Mouse (Mus musculus) gastrocnemius, postnatal 14 days (tissue): ENCODE measurements at regions not wholly inside any gene's neighbourhood (a gene's known extent, or its start where the extent isn't known, plus 50 kb on each side); places are given as distances from the start of the nearest gene placed in this dataset.

Experiments used
- DNase-seq: peaks from one replicate; pipeline ENCODE4 v3.0.0; 2021; ENCODE audit warnings: mixed read lengths
- intact Hi-C: fragments of 180-260 bp; cut with DNase I; formaldehyde crosslinking; loops from one replicate; pipeline ENCODE4 v1.15.1; 2025; ENCODE audit warnings: low total_unique reads

DNA sequence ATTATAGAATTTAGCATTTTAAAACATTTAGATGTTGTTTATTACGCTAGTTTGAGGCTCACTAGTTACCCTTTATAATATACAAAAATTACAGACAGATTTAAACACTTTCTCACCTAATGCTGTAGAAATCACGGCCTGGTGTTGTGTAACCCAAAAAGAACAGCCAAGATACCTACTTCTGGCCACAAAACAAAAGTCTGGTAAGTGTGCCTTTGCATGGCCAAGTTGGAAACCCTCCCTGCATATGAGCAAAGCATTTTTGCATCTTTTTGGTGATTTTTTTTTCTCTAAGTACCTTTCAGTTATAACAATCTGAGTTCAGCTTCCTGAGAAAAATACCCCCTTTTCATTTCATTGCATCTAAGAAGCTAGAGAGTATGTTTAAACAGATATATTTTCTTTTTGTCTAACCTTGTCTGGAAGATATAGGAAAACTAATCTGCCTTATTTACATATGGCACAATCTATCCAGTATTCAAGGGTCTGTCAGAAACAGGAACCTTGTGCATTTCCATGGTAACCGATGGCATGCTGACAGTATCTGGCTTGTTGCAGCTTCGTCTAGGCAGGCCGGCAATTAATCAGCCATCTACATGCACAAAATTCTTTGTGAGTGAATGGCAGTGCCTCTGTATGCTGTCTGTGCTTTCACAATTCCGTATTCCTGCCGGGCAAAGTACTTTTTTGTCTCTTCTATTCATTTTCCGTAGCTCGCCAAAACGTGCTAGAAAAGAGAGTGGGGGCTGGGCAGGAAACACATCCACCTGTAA is 238.9 kb upstream of the Sox2 start:
- intact Hi-C loops, result no loop called here
- no peak for DNase-seq

DNA sequence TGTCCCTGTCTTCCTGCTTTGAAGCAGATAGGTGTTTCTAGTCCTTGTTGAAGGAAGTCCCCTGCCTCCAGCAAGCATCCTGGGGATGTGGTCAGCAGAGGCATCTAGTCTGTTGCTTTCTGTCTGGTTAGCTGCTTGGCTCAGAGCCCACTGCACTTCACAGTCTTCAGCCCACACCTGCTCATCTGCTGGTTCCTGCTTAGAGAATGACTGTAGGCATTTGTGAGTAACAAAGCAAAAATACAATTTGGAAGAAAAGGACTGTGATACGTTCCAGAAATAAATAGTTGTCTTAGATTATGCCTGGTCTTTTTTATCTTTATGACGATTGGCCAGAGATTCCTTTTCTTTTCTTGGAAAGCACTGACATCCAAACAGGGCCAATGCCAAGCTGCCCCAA is 246.6 kb upstream of the Sox2 start:
- intact Hi-C loops, result no loop called here
- no peak for DNase-seq

DNA sequence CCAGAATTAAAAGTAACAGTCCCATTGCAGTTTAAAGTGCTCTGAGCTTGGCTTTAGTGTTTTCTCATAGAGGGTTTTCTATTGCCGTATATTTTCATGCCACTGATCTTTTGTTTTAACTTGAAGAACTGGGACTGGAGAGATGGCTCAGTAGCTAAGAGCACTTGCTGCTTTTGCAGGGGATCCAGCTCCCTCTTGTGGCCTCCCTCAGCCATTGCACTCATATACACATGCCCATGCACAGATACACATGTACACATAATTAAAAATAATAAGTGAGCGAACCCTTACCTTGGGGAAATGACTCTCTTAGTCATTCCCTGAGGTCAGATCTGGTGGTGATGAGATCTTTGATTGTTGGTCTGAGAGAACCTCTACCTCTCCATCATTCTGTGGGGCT is 258.9 kb upstream of the Sox2 start:
- intact Hi-C loops, result no loop called here
- no peak for DNase-seq

DNA sequence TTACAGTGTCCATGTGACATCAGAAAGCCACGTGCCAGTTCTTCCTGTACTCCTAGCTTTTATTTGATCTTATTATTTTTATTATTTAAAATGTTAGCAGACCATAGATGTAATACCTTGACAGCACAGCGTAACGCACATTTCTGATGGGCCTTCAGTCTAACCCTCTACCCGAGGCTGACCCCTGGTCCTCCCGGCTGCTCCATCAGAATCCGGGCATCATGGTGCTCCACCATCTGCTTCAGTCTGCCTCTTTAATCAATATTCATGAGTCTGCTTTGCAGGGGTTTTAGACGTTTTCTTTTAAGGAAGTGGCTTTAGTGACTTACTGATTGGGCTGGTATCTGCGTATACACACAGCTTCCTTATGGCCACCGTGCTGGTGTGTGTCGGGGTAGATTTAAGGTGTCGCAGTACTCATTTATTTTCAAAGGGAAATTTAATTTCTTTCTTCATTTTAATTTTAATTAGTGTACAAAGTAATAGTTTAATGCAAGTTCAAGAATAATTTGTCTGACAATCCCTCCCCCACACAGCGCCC is 265.2 kb upstream of the Sox2 start:
- DNase-seq, result no peak
- intact Hi-C loops, result no loop called here

DNA sequence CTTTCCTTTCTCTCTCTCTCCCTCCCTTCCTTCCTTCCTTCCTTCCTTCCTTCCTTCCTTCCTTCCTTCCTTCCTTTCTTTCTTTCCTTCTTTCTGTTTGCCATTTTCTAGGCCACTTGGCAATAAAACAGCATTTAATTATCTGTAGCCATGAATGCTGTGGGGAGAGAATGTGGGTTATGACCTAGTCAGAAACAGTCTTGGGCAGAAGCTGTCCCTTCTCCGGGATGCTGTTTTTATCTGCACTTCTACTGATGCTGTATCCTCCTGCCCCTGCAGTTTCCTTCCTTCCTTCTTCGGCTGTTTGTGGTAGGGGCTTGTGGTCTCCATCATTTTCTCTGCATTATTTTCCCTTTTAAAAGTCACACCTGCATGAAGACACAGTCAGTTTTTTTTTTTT is 272.3 kb upstream of the Sox2 start:
- no peak for DNase-seq
- intact Hi-C loops, result no loop called here

DNA sequence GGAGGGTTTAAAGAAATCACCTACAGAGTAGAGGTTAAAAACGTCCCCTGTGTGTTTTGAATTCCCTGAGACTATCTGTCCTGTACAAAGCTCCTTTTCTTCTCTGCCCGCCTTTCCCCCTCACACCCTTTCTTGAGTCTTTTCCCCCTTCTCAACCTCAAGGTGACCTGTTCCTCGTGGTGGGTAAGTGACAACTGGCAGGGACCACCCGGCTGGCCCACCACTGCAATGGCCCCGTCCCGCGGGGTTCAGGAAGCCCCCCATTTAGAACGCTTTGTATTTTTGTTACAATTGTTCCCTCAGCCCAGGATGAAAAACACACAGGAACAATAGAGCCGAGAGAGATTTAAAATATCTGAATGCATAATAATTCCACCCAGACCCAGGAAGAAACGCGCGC is 272.9 kb upstream of the Sox2 start:
- intact Hi-C loops, result no loop called here
- no peak for DNase-seq

DNA sequence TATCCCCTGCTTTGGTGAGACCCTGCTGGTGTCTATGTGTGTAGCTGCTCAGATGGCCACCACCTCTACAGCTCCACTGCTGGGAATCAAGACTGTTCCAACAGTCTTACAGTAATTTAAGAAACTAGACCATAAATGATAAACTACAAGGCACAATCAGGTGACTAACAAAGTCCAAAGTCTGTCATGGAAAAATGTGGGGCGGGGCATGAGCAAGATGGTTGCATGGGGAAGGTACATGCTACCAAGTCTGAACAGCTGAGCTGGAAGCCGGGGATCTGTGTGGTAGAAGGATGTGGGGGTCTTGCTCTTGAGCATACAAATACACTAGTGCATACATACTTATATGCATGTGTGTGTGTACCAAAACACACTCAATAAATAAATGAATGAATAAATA is 278.8 kb upstream of the Sox2 start:
- intact Hi-C loops, result no loop called here
- DNase-seq, result no peak

DNA sequence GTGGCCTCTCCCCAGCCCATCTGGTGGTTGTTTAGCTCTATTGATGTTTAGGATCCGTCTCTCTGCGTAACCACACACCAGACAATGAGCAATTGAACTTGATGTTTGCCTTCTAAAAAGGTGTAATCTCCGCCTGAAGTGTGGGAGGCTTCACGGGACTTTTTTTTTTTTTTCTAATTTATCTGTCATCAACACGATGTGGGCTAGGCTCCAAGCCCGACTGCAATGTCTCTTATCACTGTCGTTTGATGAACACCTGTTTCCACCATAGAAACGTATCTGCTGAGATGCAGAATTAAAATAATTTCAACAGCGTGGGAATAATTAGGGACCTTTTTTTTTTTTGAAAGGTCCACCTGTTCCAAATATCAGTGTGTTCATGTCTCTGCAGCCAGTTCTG is 257.0 kb upstream of the Dnajc19 start:
- intact Hi-C loops, result no loop called here
- no peak for DNase-seq

DNA sequence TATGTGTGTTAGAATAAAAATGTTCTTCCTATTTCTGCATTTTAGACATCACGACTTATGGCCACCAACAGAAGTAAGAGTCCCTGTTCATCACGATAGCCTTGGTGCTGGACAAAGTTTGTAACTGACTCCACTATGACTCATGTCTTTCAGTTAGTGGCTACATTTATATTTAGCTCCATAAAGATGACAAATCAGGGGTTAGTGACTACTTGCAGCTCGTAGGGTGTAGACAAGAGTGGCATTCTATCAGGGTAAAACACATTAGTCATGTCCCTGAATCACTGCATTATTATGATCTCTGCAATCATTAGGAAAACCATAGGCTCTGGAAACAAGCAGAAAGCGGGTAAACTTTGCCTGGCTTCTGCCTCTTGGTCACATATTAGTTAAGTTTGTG is 252.4 kb upstream of the Dnajc19 start:
- no peak for DNase-seq
- intact Hi-C loops, result no loop called here

DNA sequence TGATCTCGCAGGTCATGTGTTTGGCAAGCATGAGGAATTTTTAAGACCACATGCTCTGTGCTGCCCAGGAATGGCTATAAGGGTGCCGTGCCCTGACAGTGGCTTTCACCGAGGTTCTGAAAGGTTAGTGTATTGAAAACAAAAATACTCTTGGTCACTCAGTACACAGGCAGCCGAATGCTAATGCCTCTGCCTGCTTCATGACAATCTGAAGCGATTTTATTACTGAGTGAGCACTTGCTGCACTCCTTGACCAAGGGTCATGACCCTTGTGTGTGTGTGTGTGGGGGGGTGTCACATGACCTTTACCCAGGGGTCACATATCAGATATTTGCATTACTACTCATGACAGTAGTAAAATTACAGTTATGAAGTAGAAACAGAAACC is 250.8 kb upstream of the Dnajc19 start:
- DNase-seq, result no peak
- intact Hi-C loops, result no loop called here

DNA sequence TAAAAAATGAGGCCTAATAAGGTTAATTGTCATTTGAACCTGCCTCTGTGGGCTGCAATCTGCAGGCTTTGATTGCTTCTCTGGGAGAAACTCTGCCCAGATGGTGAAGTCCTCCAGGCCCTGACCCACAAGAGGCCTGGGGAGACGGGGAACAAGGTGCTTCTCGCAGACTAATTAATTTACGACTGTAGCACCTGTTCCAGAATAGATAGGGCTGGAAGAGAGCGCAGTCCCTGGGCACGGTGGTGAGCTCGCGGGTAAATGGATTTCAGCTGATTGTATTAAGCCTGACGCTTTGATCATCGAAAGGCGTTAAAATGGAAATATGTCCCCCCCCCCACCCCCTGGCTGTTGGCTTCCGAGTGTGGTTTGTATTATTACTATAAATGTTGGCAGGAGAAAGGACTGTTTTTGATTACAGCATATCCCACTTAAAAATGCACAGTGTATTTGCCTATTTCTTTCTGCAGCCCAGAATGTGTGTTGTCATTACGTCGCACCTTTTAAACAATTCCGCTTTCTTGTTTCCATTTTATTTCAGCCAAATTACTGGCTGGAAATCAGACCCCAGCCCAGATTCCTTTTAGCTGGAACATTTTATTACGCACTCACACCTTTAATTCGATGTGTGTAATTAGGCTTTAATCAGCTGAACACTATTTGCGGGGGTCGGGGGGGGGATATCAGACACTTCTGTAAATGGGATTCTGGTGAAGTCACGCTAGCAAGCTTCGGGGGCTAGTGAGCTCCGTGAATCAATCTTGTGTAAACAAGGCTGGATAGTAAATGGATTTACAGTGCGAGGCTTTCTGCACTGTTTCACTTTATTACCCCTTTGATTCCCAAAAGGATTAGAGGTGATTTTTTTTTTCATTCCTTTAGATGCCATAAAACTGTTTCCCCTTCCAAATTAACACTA is 250.1 kb upstream of the Dnajc19 start:
- no peak for DNase-seq
- intact Hi-C loops, result no loop called here

DNA sequence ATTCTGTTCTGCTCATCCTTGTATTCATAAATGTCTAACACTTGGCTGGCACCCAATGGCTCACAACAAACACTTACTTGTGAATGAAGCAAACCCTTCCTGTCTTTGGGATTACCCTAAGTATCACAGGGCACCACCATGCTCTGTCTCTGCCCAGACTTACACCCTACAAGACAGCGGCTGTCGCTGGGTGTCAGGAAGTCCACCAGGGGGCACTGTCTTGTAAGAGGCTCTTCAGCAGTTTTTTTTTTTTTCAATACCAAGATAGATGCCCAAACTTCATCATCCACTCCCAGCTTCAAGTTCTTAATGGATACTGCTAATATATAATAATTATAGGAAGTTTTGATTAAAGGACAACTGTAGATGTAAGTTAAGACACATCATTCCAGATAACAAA is 247.7 kb upstream of the Dnajc19 start:
- DNase-seq, result peak; percentile 11
- intact Hi-C loops, result no loop called here

DNA sequence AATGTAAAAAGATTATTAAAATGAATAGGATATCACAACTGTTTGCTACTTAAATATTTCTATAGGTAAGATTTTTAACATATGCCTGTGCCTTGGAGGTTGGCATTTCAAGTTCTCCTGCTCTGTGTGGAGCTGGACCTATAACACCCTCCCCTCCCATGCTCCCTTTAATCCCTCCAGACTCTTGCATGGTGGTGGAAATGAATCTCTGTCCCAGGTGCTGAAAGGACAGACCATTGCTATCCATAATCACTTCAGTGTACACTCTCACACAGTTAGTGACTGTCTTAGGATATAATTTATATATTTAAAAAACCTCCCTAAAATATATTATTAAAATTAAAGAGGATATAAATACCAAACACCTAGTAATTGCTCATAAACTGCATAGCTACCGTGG is 244.5 kb upstream of the Dnajc19 start:
- intact Hi-C loops, result no loop called here
- DNase-seq, result no peak

DNA sequence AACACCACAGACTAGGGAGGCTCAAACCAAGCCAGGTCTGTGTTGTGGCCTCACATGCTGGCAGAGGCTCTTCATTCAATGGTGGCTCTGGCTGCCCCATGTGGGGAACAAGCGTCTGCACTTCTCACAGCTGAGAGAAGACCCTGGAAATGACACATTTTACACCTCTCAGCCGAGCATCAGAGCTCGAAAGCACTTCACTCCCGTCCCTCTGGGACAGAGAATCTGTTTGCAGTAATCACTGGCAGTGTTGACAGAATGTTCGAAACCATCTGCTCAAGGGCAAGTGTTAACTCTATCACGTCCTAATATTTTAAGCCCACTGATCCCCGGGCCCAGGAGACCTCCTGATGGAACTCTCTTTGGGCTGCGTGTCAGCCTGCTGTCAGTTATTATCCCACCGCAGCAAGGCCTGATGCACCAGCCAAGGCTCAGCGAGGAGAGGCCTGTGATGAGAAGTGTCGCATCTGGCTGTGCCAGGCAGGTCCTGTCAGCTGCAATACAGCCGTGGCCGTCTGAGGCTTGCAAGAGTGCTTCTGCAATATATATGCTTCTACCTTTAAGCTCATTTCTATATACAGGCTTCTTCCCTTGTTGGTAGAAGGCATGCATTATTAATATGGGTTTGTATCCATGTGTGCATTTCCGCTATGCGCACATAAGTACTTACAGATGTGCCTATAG is 241.5 kb upstream of the Dnajc19 start:
- intact Hi-C loops, result no loop called here
- DNase-seq, result no peak

DNA sequence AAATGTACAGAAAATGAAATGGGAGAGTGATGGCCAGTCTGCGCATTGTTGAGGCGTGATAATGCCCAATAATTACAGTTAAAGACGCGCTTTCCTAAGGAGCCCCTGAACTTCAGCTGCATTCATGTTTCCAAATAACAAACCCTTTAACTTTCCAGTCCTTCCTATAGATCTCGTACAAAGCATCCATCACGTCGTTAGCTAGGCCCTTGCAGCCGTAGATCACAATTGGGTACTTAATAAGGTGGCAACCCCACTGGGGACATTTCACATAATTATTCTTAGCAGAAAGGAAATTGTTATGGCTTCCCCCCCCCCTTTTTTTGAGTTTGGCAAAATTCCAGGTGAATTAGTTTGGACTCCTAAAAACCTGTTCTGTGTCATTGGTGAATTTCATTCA is 233.7 kb upstream of the Dnajc19 start:
- intact Hi-C loops, result no loop called here

DNA sequence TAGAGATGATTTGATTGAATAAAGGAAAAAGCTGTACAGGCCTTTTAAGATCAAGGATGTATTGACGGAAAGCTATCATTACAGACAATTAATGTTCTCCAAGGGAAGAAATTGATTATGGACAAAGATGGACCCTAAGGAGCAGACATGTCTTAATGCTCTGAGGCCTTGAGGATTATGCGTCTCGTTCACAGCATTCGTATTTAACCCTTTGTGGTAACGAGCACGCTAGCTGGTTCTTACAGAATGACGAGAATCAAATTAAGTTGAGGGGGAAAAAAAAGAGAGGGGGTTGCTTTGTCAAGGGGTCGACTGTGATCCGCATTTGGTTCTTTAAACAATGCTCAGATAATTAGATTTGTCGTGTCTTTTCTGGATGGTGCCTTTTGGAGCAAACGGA is 233.3 kb upstream of the Dnajc19 start:
- intact Hi-C loops, result no loop called here
- no peak for DNase-seq

More for the DNA sequence above, 233.7 kb upstream of the Dnajc19 start:
- DNase-seq, result no peak

DNA sequence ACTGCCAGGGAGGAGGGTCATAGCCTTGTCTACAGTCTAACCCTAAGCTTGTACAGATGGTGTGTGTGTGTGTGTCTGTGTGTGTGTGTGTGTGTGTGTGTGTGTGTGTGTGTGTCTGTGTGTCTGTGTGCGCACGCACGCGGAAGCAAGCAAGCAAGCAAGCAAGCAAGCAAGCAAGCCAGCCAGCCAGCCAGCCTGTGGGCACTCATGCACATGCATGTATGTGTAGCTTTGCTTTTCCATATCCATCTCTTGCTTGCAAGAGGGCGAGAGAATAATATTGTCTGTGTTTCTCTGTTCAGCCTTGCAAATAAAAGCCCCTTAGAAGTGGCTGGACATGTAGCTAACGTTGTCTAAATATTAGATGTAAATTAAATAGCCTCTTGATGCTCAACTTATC is 230.8 kb upstream of the Dnajc19 start:
- intact Hi-C loops, result no loop called here
- no peak for DNase-seq

DNA sequence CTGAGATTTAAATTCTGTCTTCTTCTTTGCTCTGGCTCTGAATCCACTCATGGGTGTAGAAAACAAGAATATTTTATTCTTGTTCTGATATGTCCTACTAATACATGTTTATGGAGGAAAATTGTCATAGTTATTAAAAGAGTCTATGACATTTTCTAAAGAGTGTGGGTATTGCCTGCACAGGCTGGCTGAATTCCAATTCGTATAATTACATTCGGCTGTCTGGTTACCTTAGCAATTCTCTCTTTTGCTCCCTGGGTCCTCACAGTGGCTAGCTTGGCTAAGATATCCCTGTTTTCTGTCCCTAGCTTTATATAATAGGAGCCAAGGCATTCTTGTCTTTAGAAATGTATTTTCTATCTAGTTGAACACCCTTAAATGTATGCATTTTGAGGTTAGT is 218.5 kb upstream of the Dnajc19 start:
- intact Hi-C loops, result no loop called here

DNA sequence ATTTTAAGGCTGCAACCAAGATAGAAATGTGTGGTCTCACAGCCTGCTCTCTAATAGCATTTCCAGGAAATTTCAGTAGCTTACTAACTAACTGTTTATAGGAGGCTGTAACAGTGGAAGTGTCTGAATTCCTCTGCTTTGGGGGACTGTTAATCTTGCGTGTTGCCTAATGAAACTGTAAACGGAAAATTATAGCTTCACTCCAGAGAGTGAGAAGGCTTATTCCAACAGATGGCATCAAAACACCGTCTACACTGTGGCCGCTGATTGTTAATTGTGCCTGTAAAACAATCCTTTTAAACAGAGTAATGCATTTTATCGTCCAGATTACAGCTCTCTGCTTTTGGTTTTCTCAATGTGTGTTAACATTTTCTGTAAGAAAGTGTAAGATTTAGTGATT is 206.7 kb upstream of the Dnajc19 start:
- no peak for DNase-seq
- intact Hi-C loops, result no loop called here

More for the DNA sequence above, 218.5 kb upstream of the Dnajc19 start:
- DNase-seq, result no peak

DNA sequence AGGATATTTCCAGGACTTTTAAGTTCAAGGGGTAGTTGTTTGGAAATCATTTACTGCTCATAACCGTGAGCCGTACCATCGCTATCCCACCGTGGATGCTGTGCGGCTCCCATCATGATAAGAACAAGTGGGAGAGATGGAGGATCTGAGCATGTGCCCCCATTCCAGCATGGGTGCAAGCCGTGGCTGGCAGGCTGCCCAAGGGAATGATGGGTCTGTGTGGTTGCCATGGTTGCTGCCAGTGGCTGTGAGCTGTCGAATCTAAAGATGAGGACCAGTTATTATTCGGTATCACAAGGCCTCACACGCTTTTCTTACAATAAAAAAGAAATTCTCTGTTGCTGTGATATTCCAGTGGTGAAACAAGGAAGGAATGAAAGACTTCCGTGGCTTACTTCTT is 189.0 kb upstream of the Dnajc19 start:
- DNase-seq, result peak; percentile 3

More for the DNA sequence above, 189.0 kb upstream of the Dnajc19 start:
- intact Hi-C loops, result no loop called here
